Mouse (Mus musculus) small intestine, adult 2 months (tissue): Measurements from ENCODE around the gene Serpind1.

Experiments
- CTCF ChIP-seq: fragments of 200-500 bp; IDR thresholded peaks from 2 replicates; pipeline ENCODE4 v1.5.1; 2012; ENCODE audit warnings: low read depth, mild to moderate bottlenecking, control low read depth, inconsistent platforms, low read length, moderate library complexity, mixed read lengths; ENCODE audit not compliant: insufficient replicate concordance, insufficient read length; ENCODE audit errors: extremely low read depth
- POLR2A ChIP-seq: fragments of 200-500 bp; IDR thresholded peaks from 2 replicates; pipeline ENCODE4 v1.6.1; 2012; ENCODE audit warnings: low read depth, mild to moderate bottlenecking, control low read depth, inconsistent platforms, low read length, moderate library complexity

DNA sequence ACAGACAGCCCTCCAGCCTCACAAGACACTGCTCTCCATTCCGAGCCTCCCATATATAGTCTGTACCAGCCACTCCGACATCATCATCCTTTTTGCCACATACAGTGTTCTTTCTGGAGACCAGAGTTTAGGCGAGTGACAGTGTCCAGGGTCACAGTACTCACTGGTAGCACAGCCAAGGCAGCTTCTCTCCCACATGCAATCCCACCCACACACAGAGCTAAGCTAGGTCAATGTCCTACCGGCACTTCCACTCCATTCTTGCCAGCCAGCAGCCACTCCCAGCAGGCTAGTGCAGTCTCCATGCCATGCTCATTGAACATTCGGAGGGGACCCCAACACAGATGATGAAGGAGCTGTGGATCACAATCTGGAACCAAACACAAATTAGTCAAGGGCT is 23.7 kb upstream of the Serpind1 start:
- TF ChIP-seq CTCF (no peak), POLR2A (no peak)
